Mouse (Mus musculus) right cerebral cortex, postnatal 14 days (tissue): Measurements from ENCODE around the gene Prkar1b.

ENCODE experiments used
- DNase-seq: peaks from one replicate; pipeline ENCODE4 v3.0.0; 2022

Prkar1b gene

DNA sequence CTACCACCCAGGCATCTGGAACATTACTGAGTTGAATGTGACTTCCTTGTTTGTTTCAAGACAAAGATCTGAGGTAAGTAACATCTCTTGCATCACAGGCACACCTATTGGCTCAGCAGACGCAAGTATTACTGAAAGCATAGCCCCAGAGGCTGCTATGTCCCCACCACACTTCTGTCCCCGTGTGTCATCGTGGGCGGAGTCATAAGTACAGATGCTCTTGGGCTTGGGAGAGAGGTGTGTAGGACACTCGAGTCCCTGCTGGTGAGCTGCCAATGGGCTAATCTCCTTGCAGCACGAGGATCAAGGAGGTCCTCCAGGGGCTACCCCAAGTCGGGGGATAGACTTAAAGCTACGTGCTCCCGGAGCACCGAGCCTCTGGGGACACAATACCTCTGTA is 96.6 kb downstream of the Prkar1b start:
- no peak for DNase-seq

DNA sequence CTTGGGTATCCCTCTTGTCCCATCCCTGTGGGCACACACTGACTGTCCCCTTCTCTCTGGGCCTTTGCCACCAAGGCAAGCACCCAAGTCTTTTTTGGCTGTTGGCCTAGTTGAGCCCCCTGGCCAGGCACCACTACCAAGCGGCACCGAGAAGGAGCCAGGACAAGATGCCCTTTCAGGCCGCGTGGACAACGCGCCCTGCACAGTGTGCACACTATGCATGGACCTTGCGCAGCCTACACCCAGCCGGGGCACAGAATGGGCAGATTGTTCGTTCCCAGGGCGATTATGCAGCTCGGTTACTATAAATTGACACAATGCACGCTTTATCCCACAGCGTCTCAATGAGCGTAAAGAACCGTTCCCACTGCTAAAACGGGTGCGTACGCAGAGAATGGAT is 98.5 kb downstream of the Prkar1b start:
- peak; percentile 25 for DNase-seq

DNA sequence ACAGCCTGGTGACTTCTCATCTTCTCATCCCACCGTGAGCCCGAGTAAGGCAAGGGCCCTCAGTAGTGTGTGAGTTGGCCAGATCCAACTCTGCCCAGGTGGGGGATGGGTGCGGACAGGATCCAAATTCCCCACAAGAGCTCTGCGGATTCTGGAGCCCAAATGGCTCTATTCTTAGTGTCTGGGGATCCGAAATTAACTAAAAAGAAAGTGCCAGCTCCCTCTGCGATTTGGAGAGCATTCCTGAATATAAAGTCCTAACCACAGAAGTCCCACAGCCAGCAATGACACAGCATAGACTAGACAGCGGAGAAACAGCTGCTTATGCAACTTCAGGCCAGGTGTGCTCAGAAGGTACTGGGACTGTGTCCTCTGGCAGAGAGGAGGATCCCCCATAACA is 100.4 kb downstream of the Prkar1b start:
- peak; percentile 60 for DNase-seq

DNA sequence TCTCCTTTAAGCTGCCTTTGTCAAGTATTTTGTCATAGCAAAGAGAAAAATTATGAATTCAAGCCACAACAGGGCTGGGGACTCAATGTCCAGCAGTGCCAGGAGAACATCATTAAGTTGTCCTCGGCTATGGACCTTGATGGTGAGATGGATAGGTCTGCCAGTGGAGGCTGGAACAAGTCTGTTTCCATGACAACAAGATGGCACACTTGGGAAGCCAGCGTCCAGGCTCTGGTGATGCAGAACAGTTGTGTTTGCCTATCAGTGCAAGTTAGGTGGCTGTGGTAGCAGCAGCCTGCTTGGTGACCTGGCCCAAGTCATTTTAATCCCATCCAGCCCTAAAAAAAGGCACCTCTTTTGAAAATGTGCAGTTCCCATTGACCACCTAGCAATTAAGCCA is 102.6 kb downstream of the Prkar1b start:
- DNase-seq = no peak

DNA sequence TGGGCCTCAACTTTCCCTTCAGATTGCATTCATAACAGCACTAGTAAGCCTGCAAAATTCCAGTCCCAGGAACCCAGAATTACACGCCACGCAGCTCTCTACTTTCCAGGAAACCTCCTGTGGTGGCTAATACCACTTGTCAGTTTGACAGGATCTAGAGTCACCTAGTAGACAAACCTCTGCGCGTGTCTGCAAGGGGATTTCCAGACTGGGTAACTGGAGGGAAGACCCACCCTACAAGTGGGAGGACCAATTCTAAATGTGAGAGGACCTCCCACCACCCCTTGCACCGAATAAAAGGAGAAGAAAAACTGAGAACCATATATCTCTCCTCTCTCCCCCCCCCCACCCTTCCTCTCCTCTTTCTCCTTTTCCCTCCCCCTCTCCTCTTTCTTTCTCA is 103.2 kb downstream of the Prkar1b start:
- DNase-seq = no peak

DNA sequence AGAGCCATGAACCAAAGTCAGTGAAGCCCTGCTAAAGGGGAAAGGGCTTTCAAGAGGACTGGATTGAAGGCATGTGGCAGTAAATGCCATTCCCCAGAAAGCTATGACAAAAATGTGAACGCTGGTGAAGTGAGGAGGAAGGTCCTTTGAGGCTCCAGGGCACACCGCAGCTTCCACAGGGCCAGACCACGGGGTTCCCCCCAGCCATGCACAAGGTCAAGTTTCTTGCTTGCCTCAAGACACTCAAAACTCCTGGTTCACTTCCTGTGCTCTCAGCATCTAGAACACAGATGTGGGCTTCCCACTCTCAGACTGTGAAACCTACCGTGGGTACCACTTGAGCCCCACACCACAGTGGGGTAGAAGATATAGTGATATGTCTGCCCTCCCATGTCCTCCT is 106.3 kb downstream of the Prkar1b start:
- DNase-seq = no peak

DNA sequence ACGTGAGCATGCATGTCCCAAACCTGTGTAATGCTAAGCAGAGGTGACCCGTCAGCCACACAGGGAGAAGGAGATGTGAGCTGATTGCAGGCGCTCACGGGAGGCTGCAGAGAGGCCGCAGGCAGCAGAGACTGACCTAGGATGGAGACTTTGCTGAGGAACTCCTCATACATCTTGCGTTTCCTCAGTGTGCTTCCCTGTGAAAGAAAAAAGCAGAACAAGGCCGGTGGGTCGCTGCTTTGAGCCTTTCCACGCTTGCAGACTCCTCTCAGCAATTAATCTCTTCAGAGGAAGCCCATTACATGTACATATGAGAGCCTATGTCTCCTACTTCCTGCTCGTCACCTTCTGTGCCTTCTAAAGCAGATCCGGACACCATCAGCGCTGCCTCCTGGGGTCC is 107.5 kb downstream of the Prkar1b start:
- DNase-seq = no peak

DNA sequence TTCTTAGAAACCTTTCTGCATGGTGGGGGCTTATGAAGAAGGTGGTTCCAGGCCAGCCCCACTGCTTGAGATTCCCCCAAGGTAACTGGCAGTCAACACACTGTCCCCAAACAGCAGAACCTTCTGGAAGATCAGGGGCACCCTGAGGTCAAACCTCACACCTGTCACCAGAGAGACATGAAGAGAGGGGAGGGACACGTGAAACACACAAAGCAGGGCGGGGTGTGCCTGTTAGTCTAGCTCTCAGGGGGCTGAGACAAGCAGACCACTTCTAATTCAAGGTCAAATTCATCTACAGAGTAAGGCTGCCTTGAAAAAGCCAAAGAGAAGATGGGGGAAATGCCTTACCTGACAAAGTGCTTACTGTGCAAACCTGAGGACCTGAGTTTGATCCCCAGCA is 114.6 kb downstream of the Prkar1b start:
- no peak for DNase-seq

DNA sequence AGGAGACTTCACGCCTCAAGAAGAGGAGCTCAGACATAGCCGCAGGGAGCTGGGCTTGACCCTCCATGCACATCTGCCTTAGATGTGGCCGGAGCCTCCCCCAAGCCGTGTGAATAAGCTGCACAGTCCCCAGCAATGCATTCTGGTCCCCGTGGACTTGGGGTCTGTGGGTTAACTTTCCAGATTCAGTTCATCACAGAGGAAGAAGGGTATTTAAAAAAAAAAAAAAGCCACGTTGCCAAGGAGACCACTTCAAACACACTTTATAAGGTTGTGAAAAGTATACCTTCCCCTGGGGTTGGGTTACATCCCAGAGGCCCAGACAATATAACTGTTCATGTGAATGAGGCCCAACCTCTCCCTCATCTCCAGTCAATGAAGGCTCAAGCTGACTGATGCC is 115.1 kb downstream of the Prkar1b start:
- no peak for DNase-seq

DNA sequence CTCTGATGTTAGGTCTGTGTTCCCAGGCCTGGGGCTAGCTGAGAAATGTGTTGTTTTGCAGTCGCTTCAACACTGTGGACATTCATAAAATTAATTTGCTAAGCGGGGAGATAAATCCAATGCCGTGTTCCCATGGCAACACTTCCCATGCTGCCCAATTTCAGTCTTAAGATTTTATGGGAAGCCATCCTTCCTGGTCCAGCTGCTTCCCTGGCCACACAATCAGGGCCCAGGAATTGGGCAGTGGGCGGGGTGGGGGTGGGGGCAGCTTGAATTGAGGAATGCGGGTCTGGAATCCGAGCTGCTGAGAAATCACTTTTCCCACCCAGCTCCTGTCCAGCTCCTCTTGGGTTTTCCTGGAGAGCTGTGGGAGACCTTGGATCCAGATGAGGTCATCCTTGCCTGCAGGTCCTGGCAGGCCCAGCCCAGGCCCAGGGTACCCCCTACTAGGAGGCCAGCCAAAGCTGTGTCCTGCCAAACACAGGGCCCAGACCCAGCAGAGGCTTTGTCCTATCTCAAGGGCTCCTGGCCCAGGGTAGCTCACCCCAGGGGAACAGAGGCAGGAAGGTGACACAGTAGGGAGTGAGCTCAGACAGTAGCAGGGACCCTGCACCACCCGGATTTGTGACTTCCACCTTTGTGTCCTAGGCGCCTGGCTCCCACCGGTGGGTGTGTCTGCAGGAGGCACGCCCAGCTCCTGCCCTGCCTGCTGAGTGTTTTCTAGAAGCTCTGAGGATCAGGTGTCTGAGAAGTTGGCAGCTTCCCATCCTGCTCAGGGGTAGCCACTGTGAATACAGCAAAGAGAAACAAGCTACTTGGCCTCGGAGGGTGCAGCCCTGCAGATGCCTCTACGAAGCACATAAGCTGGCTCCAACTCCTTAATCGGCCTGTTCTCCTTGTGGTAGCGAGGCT is 116.1 kb downstream of the Prkar1b start:
- no peak for DNase-seq

DNA sequence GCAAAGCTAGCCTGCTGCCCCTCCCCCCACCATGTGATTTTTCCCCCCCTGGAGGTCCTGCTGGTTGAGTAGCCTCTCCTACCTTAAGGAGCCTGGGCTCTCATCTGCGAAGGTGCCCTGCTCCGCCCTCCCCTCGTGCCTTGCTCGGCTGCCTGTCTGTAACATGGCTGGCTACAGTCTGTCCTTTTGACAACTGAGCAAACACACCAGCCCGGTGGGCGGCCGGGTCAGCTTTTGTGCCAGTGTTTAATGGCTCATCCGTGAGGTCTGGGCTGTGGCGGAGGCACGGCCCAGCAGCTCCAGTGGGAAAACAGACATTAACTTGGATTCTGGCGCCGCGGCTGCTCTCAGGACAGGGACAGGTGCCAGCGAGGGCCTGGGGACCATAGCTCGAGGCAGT is 122.2 kb downstream of the Prkar1b start:
- DNase-seq = no peak

DNA sequence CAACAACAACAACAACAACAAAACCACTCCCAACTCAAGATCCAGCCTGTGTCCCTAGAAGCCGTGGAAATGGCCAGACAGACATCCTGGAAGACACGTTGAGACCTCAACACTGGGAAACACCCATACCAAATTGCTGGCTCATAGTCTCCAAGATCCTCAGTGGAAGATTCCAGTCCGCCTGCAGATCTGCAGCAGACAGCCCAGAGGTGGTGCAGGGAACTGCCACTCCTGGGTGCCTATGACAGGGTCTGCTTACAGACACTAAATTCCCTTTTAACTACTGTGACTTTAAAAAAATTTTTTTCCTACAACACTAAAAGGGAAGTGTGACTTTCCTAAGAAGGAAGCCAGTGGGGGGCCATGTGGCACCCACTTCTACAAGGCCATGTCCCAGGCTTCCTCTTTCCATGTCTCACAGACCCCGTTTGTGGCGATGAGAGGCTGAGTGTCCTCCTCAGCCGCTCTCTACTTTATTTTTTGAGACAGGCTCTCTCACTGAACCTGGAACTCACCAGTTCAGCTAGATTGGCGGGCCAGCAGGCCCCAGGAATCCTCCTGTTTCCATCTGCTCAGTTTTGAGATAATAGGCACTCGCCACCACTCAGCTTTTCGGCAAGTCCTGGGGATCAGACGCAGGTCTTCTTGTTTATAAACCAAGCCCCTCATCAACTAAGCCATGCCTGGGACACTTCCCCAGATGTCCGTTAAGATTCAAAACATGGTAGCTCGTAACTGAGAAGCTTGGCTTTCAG is 125.3 kb downstream of the Prkar1b start:
- no peak for DNase-seq

DNA sequence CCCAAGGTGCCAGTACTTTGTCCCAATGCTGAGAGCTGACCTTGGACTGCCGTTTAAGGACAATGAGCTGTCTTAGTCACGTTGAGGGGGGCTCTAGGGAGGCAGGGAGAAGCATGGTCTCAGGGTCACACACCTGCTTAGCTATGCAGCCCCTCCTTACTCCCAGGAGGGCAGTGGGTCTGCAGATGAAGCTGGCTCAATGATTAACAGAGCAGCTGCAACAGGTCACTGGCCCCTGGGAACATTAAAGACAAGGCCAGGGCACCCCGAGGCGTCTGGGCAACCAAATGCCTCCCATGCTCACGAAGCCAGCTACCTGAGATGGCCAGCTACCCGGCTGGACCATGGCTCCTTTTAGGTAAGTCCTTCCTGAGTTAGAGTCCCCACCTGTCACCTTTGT is 129.2 kb downstream of the Prkar1b start:
- no peak for DNase-seq

DNA sequence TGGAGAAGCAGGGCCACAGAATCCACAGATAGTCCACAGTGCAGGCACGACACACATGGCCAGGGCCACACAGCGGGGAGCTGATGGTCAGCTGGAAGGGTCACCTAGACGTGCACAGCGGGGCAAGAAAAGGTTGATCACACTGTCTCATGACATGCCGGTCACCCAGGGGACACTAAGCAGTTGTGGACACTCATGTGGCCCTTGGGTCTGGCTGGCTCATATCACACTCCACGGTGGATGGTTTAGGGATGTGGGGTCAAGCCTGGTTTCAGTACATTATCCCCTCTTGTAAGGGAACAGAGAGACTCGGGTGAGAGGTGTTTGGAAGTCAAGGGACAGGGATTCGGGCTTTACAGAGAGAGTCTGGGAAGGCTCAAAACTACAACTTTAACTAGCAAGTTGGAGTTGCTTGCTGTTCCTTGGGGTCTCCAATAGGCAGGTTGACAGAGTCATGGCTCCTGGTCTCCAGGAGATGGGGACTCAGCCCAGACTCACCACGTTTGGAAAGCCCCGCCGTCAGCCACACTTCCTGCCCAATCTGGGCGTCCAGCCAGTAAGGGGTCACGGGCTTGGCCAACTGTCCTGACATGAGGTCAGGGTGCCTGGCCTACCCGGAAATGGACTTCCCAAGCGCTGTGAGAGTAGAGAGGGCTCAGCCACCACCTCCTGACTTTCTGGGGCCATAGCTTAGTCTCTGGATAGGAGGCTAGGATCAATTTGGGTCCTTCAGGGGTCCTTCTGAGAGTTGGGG is 132.3 kb downstream of the Prkar1b start:
- peak; percentile 67 for DNase-seq

DNA sequence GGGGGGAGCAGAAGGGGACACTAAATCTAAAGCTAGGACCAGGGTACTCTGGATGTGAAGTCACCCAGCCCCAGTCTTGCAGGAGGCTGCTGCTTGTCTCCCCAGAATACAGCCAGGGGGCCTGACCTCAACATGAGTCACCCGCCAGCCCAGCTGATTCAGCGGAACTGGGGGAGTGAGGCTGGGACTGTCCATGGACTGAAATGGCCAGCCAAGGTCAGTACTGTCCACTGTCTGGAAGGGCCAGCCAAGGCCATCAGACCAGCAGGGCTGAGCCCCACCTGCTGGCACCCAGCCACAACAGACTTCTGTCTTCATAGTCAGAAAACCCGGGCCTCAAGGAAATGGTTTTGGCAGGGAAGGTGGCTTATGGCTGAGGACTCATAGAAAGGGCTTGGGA is 134.7 kb downstream of the Prkar1b start:
- peak; percentile 52 for DNase-seq

DNA sequence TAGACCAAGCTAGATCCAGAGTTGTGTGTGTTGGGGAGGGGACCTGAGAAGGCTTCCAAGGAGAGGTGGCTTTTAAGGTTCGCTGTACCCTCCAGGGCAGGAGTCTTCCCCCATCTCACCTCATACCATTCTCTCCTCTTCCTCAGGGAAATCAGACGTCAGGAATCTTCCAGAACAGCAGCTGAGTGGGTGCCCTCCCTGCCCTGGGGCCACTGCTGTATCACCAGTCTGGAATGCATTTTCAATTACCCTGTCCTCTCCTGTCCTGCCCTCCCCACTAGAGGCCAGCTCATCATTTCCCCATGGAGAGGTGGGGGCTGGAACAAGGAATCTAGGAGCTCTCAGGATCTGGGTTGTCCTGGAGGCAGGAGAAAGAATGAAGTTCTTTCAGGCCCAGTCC is 139.2 kb downstream of the Prkar1b start:
- DNase-seq = no peak

DNA sequence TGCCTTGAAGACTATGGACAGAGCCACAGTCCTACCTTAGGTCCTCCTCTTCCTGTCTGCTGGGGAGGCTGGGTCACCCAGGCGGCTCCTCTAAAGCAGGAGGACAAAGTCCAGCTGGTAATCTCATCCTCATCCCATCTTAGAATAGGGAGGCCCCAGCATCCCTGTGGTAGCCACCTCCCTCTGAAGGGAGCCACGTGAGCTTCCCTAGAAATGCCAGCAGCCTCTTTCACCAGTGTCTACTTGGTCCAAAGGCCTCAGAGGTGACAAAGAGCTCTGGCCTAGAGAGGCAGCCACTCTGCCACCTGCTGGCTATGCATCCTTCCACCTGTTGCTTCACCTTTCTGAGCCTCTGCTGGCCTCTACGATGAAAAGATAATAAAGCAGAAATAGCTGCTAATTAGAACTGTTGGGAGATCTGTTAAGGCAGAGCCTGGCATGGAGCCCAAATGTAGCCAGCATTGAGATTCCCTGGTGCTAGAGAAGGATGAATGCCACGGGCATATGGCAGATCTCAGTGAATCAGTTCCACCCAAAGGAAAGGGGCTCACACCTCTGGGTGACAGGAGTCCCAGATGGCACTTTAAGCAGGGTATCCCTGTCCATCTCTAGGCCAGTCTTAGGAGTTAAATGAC is 142.5 kb downstream of the Prkar1b start:
- no peak for DNase-seq

DNA sequence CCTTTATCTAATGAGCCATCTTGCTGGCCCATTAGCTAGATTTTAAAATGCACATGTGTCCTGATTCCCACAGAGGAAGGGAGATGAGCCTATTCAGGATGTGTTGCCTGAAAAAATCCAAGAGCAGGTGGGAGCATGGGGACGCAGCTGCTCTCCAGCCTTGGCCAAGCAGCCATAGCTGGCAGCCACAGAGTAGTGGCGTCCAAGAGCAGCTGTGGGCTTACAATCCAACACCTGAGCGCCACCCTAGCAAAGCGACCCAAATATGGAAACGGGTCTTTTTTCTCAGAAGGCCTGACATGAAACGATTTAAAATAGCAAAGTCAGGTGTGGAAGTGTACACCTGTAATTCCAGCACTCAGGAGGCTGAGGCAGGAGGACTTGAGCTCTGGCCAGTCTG is 145.2 kb downstream of the Prkar1b start:
- DNase-seq = no peak

DNA sequence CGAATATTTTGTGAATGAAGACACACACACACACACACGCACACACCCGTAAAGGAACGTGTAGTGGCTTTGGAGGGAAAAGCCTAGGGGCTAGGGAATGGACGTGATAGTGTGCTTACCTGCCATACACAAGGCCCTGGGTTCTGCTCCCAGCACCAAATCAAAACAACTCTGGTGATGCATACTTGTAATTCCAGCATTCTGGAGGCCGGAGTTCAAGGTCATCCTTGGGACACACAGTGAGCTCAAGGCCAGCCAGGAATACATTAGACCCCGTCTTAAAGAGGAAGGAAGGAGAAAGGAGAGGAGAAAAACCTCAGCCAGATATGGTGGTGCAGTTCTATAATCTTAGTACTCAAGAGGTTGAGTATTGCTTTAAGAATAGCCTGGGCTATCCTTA is 150.1 kb downstream of the Prkar1b start:
- DNase-seq = no peak

DNA sequence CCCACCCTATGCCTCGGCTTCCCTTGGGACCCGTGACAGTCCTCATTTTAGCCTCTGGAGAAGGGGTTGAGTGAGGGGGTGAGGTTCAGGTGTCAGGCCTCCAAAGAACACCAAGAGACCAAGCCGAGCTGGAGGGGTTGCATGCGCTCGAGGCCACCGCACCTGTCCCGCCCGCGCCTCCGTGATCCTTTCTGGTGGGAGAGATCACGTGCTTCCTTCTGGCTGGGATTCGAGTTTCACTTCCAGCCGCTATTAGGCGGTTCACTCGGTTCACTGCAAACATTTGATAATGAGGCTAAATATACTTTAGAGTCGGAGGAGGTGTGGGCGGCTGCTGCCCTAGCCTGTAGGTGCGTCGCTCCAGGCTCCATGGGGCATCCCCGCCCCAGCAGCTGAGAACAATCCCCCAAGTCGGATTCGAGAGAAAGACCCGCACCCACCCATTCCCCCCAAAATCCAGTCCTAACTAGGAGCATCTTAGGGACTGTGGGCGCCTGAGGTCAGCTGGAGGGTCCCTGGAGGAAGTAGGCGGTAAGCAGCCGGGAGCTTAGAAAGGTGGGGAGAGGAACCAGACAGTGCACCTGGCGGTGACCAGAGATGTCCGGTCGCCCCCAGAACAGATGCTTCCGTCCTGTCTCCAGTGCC is 151.7 kb downstream of the Prkar1b start:
- peak; percentile 32 for DNase-seq

DNA sequence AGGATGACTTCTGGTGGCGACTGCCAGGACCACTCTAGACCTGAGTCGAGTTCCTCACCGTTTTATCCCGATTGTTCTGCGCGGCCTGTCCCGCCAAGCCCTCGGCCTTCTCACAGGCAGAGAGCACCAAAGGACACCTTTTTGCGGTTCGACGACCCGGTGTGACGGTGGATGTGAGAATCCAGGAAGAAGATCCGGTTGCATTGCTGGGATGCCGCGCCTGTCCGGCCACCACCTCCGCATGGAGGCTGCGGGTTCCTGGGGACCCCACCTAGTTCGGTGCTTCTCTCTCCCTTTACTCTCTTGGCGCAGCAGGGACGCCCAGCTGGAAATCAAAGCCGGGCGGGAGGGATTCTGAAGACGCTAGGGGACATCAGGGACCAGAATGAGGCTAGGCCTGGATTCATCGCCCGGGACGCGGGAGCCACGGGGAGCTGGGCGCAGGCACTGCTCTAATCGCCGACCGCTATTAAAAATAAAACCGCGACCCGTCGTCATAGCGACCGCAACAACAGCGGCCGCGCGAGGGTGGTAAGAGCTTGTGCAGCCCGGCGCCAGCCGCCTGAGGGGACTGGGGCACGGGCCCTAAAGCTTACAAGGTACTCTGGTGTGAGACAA is 152.5 kb downstream of the Prkar1b start, which contains the start of gene Pdgfa:
Gene Pdgfa, minus strand, starts transcription at position 200 of the 618 bp plus-strand sequence.
- DNase-seq = peak; percentile 57
